Mouse (Mus musculus): ENCODE results near the gene Fndc8. TPM values are rescaled to one million over a fixed set of nuclear protein-coding genes. Genes with fewer than 3 reads are reported as not detected.

The Fndc8 gene
- polyA plus RNA-seq (2014; fragmentation: Illumina TruSeq; extraction: RNeasy Lipid Tissue Mini Kit (QIAGEN cat#74804); ENCODE audit: low read depth, low replicate concordance), result 9.8 TPM

DNA sequence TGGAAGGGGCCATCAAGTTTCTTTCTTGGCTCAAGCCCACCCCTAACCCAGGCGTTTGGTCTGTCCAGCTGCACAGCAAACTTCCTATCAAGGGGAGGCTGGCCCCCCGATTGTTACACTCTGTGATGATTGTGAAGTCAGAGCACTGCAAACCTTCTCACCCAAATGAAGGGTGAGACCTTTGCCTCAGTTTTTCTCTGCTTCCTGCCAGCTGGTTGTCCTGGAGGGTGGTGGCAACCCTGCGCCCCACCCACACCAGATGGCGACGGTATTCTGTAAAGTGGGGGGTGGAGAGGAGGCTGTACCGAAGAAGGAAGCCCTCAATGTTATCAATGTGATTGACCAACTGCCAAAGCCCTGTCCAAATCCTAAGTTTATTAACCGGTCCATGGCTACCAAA lies at the start of gene Fndc8:
TSS of gene Fndc8 (plus strand) at position 189 of the 400 bp plus-strand sequence.

DNA sequence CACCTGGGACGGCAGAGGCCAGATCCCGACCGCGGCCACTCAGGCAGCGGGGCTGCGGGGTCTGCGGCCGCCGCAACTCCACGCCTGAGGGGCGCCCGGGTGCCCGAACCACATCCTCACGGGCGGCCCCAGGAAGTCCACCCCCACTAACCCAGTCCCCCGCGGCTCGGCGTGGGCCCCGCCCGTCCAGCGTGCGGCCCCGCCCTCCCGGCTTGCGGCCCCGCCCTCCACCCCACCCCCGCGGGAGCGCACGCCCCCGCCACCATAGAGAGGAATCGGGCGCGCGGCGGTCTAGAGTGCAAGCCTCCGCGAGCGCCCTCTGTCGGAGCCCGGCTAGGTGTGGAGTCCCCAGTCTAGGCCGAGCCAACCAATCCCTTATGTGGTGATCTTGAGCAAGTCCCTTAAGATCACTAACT lies 20.9 kb upstream of the Fndc8 start, which contains the start of gene Rffl:
TSS of gene Rffl (minus strand) at position 180 of the 416 bp plus-strand sequence.

DNA sequence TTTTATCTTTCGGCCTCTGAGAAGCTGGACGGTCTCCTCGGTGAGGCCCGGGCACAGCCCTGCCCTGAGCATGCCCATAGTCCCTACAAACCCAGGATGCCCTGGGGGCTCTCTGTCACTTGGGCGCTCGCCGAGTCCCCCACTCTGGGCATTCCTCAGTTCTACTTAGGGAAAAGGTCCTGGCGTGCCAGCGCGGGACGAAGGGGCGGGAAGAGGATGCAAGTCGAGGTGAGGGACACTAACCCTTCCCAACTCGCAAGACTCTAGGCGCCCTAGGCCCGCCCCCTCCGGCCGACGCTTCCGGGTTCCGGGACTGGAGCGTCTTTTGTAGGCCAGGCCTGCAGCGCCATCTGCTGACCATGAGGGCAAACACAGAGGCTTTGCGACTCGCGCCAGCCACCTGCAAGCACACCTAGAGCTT lies 1.6 kb upstream of the Fndc8 start, which contains the start of gene Rad51d:
TSS of gene Rad51d (minus strand) at position 273 of the 421 bp plus-strand sequence.

DNA sequence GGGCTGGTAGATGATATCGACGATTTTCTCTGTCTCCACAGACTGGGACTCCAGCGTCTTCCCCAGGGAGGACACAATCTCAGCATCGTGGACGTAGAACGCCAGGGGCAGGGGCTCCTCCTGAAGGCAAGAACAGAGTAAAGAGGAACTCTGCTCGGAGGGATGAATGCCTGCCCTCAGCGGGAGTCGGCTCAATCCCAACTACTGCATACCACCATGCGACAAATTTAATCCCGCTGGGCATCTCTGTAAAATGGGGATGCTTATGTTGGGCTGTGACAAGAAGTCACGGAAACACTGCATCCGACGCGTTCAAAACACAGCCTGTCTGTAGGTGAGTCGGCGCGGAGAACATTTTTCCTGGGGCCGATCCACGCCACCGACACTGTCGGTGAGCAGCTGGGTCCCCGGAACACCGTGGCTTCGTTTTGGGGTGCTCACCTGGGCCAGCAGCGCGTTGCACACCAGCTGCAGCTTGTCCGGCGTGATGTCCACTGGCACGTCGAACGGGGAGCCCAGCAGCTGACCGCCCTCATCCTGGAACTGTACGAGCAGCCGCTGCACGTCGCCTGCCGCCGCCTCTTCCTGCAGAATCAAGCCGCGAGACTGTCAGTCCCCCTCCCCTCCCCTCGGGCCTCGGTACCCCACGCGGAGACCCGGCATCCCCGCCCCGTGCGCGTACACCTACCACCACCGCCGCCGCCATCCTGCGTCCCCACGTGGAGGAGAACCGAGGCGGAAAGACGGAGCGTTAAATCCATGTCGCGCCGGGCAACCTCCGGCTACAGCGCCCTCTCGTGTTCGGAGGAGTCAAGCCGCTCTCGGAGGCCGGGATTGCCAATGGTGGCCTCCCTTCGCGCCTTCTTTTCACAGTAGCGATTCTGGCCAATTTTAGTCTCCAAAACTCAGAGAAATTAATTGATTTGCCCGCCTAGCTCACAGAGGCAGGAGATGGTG lies 16.0 kb downstream of the Fndc8 start, which contains the start of gene Nle1:
TSS of gene Nle1 (minus strand) at position 761 of the 957 bp plus-strand sequence.

DNA sequence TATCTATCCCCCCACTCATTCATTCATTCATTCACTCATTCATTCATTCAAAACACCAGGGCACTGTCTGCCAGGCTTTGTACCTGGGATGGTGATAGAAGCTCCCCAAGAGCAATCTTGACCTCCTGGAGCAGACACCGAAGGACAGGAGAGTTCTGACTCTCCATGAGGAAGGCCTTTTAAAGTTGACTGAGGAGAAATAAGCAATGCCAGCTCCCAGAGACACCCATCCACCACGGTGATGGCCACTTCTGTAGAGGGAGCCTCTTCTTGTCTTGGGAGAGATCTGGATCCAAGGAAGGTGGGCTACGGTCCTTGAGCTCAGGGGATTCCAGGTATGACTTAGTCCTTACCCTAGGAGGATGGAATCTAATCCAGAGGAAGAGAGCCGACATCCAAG lies 18.3 kb downstream of the Fndc8 start, which contains the start of gene Unc45b:
TSS of gene Unc45b (plus strand) at position 301 of the 400 bp plus-strand sequence.

Other genes with a start within 250 kb of the Fndc8 start
- gene Cct6b, start 127.8 kb upstream of the Fndc8 start, polyA plus RNA-seq (2014; fragmentation: Illumina TruSeq; extraction: RNeasy Lipid Tissue Mini Kit (QIAGEN cat#74804); ENCODE audit: low read depth, low replicate concordance), result 313 TPM
- gene Zfp830, start 127.8 kb upstream of the Fndc8 start, polyA plus RNA-seq (2014; fragmentation: Illumina TruSeq; extraction: RNeasy Lipid Tissue Mini Kit (QIAGEN cat#74804); ENCODE audit: low read depth, low replicate concordance), result 29.4 TPM
- gene Lig3, start 111.0 kb upstream of the Fndc8 start, polyA plus RNA-seq (2014; fragmentation: Illumina TruSeq; extraction: RNeasy Lipid Tissue Mini Kit (QIAGEN cat#74804); ENCODE audit: low read depth, low replicate concordance), result 87.9 TPM
- gene Rffl, start 20.9 kb upstream of the Fndc8 start, polyA plus RNA-seq (2014; fragmentation: Illumina TruSeq; extraction: RNeasy Lipid Tissue Mini Kit (QIAGEN cat#74804); ENCODE audit: low read depth, low replicate concordance), result 50.1 TPM
- 2.8 TPM for gene Rad51d, start 1.5 kb upstream of the Fndc8 start, polyA plus RNA-seq (2014; fragmentation: Illumina TruSeq; extraction: RNeasy Lipid Tissue Mini Kit (QIAGEN cat#74804); ENCODE audit: low read depth, low replicate concordance)
- gene Nle1, start 16.3 kb downstream of the Fndc8 start, polyA plus RNA-seq (2014; fragmentation: Illumina TruSeq; extraction: RNeasy Lipid Tissue Mini Kit (QIAGEN cat#74804); ENCODE audit: low read depth, low replicate concordance), result 1.6 TPM
- 0.13 TPM for gene Unc45b, start 18.4 kb downstream of the Fndc8 start, polyA plus RNA-seq (2014; fragmentation: Illumina TruSeq; extraction: RNeasy Lipid Tissue Mini Kit (QIAGEN cat#74804); ENCODE audit: low read depth, low replicate concordance)
- 2.7 TPM for gene Slfn5, start 59.2 kb downstream of the Fndc8 start, polyA plus RNA-seq (2014; fragmentation: Illumina TruSeq; extraction: RNeasy Lipid Tissue Mini Kit (QIAGEN cat#74804); ENCODE audit: low read depth, low replicate concordance)
- gene Slfn9, start 99.7 kb downstream of the Fndc8 start, polyA plus RNA-seq (2014; fragmentation: Illumina TruSeq; extraction: RNeasy Lipid Tissue Mini Kit (QIAGEN cat#74804); ENCODE audit: low read depth, low replicate concordance), result 0.28 TPM
- 1.5 TPM for gene Slfn8, start 128.7 kb downstream of the Fndc8 start, polyA plus RNA-seq (2014; fragmentation: Illumina TruSeq; extraction: RNeasy Lipid Tissue Mini Kit (QIAGEN cat#74804); ENCODE audit: low read depth, low replicate concordance)
- 0.88 TPM for gene Slfn2, start 173.0 kb downstream of the Fndc8 start, polyA plus RNA-seq (2014; fragmentation: Illumina TruSeq; extraction: RNeasy Lipid Tissue Mini Kit (QIAGEN cat#74804); ENCODE audit: low read depth, low replicate concordance)
- 0.14 TPM for gene Slfn1, start 224.7 kb downstream of the Fndc8 start, polyA plus RNA-seq (2014; fragmentation: Illumina TruSeq; extraction: RNeasy Lipid Tissue Mini Kit (QIAGEN cat#74804); ENCODE audit: low read depth, low replicate concordance)

Data from testis, adult 10 weeks (tissue).